ENCODE assay signal across 23 mouse cellular contexts in the genomic region with DNA sequence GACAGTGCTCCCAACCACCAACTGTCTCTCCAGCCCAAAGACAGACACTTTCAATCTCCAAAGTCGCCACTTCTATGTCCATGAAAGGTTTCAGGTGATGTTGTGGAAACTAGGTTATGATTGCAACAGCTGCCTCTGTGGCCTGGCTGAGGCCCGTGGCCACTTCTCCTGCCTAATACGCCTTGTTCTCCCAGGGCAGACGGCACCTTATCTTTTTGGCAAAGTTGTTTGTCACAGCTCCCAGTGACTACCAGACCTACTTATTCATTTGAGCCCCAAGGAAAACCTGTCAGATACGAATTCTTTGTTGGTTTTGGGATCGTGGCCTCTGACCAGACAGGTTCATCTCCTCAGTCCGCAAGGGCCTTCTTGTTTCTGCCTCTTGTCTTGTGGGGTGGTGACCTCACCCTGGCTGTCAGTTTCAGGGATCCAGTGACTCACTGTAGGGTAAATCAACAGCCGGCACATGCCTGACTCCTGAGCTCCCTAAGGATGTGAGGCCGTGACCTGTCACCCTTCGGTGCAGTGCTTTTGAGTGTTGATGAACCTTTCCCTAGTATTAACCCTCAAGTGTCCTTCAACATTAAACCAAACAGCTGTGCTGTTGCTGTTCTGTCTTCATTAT. TPM values are rescaled to one million over a fixed set of nuclear protein-coding genes. Genes with fewer than 3 reads are reported as not detected.
DNase-seq lines count a peak whose midpoint lies in the region; TF ChIP-seq lines count a peak whose summit lies in the region.
"Had no signal": no experiment of that assay in that cellular context is flagged by ENCODE, and none has a peak within 500 bp of the region (broad histone marks: within the 10 kb centered on the region; RNA-seq: fewer than 3 reads in every experiment).

No protein-coding gene starts in this region.

- H3K4me3 ChIP-seq in heart, adult 2 months = no peak overlapping the region
- H3K4me3 ChIP-seq: embryonic facial prominence, embryonic 10.5 days; forebrain, embryonic 13.5 days; heart, embryonic 12.5 days; kidney, embryonic 15.5 days had no signal

- H3K9ac ChIP-seq in heart, adult 2 months (ENCODE audit: low read depth, low read length) = no peak overlapping the region
- H3K9ac ChIP-seq: forebrain, embryonic 13.5 days; forebrain, postnatal 0 days; heart, embryonic 12.5 days; hindbrain, embryonic 14.5 days; kidney, embryonic 15.5 days had no signal

- H3K27ac ChIP-seq in heart, adult 2 months = no peak overlapping the region
- H3K27ac ChIP-seq: embryonic facial prominence, embryonic 10.5 days; forebrain, embryonic 13.5 days; hindbrain, embryonic 14.5 days; kidney, embryonic 15.5 days had no signal

- intact Hi-C loops in heart, adult 2 months (cut with DNase I) = no loop called here

- 0 out of 2 replicates have a peak, but pooled peaks have one; percentile 36 for TF ChIP-seq EP300 in heart, adult 2 months (IDR thresholded peaks at IDR 0.05; ENCODE audit: insufficient read depth, low read depth, low read length)

- WGBS in heart, adult 2 months = 43% methylated on average over 10 of the region's 10 CpGs

- no peak for TF ChIP-seq CTCF in heart, adult 2 months (IDR thresholded peaks at IDR 0.05)

- H3K27me3 ChIP-seq in heart, adult 2 months (ENCODE audit: control insufficient read depth, insufficient read depth, low read length) = no peaks in the 10 kb centered on the region
- H3K27me3 ChIP-seq: forebrain, embryonic 13.5 days; kidney, embryonic 15.5 days had no signal

- peak; percentile 73 to 80 for DNase-seq in adrenal gland, adult (ENCODE audit: inconsistent age in 2 of 2, low spot score in 1 of 2)
- no peak for DNase-seq in adrenal gland, adult 18-20 months (ENCODE audit: low spot score in 2 of 2)
- DNase-seq in embryo, embryonic 10 days (ENCODE audit: low spot score) = peak; percentile 30
- DNase-seq in embryo, embryonic 9.5 days (ENCODE audit: extremely low spot score) = no peak
- peak in 1 of 2 experiments; percentile 59 for DNase-seq in heart, adult 2 months
- DNase-seq in heart, postnatal 4 days = no peak
- peak; percentile 27 for DNase-seq in ES-CJ7 (ENCODE audit: low read depth, low spot score)
- no peak for DNase-seq in left cerebral cortex, adult 8-10 months (ENCODE audit: low spot score in 2 of 2)
- DNase-seq: cerebellum, adult 2 months; cerebellum, postnatal 10 days; forebrain, postnatal 0 days; gastrocnemius, postnatal 14 days; kidney, adult 2 months had no signal

- TF ChIP-seq POLR2A in heart, adult 2 months (IDR thresholded peaks at IDR 0.05; ENCODE audit: insufficient read depth, low read depth, low read length) = no peak

- H3K36me3 ChIP-seq in heart, adult 2 months (ENCODE audit: control insufficient read depth, insufficient read depth, low read length) = no peaks in the 10 kb centered on the region; the same call in 1 of the 2 replicates
- H3K36me3 ChIP-seq: embryonic facial prominence, embryonic 10.5 days; heart, embryonic 12.5 days; kidney, embryonic 15.5 days had no signal

- H3K4me1 ChIP-seq in heart, adult 2 months (ENCODE audit: control insufficient read depth, insufficient read depth, low read length) = peaks cover 15% of the 10 kb centered on the region
- H3K4me1 ChIP-seq: embryonic facial prominence, embryonic 10.5 days; forebrain, embryonic 13.5 days had no signal

- no peaks in the 10 kb centered on the region for H3K79me2 ChIP-seq in heart, adult 2 months (replicated peaks; ENCODE audit: control insufficient read depth, insufficient read depth, low read length)

RNA-seq across cellular contexts. Expression of gene Rnf39, which starts 15.1 kb away (rescaled TPM):
- under 1 TPM; 0.61 to 0.86 TPM for total RNA-seq in adrenal gland, adult 18-20 months (2021)
- total RNA-seq in heart, adult 2 months (2021) = under 1 TPM; 0.77 to 0.81 TPM
- polyA plus RNA-seq in heart, adult 2 months (2012; rRNA removed) = 0.64 and 1.00 TPM in 2 replicates
- total RNA-seq in heart, postnatal 4 days (2021) = under 1 TPM; 0.45 TPM
- 1 to 10 TPM; 5.6 to 8.0 (median 6.5) TPM for total RNA-seq in left cerebral cortex, adult 8-10 months (2022)
- total RNA-seq: CH12.LX; gastrocnemius, postnatal 14 days; hematopoietic stem cell, adult 5-6 weeks had no signal
- polyA plus RNA-seq: embryonic facial prominence, embryonic 10.5 days; heart, embryonic 12.5 days had no signal

RNA-seq across cellular contexts. Expression of gene Ppp1r11, which starts 23.9 kb away (rescaled TPM):
- total RNA-seq in adrenal gland, adult 18-20 months (2021) = 100 to 1,000 TPM in 1 of 2 experiments, 10 to 100 TPM in 1; 84.2 to 100 TPM
- total RNA-seq in heart, adult 2 months (2021) = 100 to 1,000 TPM in 1 of 2 experiments, 10 to 100 TPM in 1; 92.4 to 108 TPM
- polyA plus RNA-seq in heart, adult 2 months (2012; rRNA removed) = 56.8 and 70.8 TPM in 2 replicates
- 10 to 100 TPM; 56.0 to 61.3 TPM for total RNA-seq in heart, postnatal 4 days (2021)
- total RNA-seq in left cerebral cortex, adult 8-10 months (2022) = 100 to 1,000 TPM; 107 to 144 (median 137) TPM

RNA-seq across cellular contexts. Expression of gene Trim31, which starts 29.7 kb away (rescaled TPM):
- not detected for total RNA-seq in adrenal gland, adult 18-20 months (2021)
- not detected for total RNA-seq in heart, adult 2 months (2021)
- not detected in 2 replicates for polyA plus RNA-seq in heart, adult 2 months (2012; rRNA removed)
- total RNA-seq in heart, postnatal 4 days (2021) = not detected
- total RNA-seq in left cerebral cortex, adult 8-10 months (2022) = not detected
- total RNA-seq: CH12.LX; ES-E14; forebrain, postnatal 0 days; gastrocnemius, adult 18-20 months; gastrocnemius, postnatal 14 days; hematopoietic stem cell, adult 5-6 weeks had no signal
- polyA plus RNA-seq: cerebellum, adult 2 months; embryonic facial prominence, embryonic 10.5 days; embryonic facial prominence, embryonic 14.5 days; forebrain, embryonic 13.5 days; heart, embryonic 12.5 days; hindbrain, embryonic 14.5 days; kidney, adult 2 months; kidney, embryonic 15.5 days had no signal

RNA-seq across cellular contexts. Expression of gene Znrd1, which starts 30.8 kb away (rescaled TPM):
- total RNA-seq in adrenal gland, adult 18-20 months (2021) = 10 to 100 TPM; 45.3 to 50.7 TPM
- total RNA-seq in heart, adult 2 months (2021) = 10 to 100 TPM; 25.9 to 29.0 TPM
- polyA plus RNA-seq in heart, adult 2 months (2012; rRNA removed) = 19.8 and 26.2 TPM in 2 replicates
- total RNA-seq in heart, postnatal 4 days (2021) = 10 to 100 TPM; 24.9 to 29.3 TPM
- total RNA-seq in left cerebral cortex, adult 8-10 months (2022) = 10 to 100 TPM; 23.9 to 39.6 (median 33.0) TPM

RNA-seq across cellular contexts. Expression of gene Znrd1as, which starts 30.8 kb away (rescaled TPM):
- 10 to 100 TPM; 12.4 to 13.3 TPM for total RNA-seq in adrenal gland, adult 18-20 months (2021)
- total RNA-seq in heart, adult 2 months (2021) = 10 to 100 TPM; 14.1 to 18.2 TPM
- polyA plus RNA-seq in heart, adult 2 months (2012; rRNA removed) = 4.0 and 8.8 TPM in 2 replicates
- 1 to 10 TPM; 7.2 to 7.3 TPM for total RNA-seq in heart, postnatal 4 days (2021)
- 1 to 10 TPM; 4.7 to 7.3 (median 6.6) TPM for total RNA-seq in left cerebral cortex, adult 8-10 months (2022)

Comparison
In these comparisons a context has a peak if more than half of its experiments do, and no peak if none do; other contexts are left out.
1. DNase-seq: peak in adrenal gland, adult (2 of 2), embryo, embryonic 10 days (single experiment) and ES-CJ7 (single experiment); none in adrenal gland, adult 18-20 months (0 of 2), embryo, embryonic 9.5 days (single experiment), heart, postnatal 4 days (single experiment) and left cerebral cortex, adult 8-10 months (0 of 2).